ENCODE assay signal across 9 mouse cellular contexts in the genomic region with DNA sequence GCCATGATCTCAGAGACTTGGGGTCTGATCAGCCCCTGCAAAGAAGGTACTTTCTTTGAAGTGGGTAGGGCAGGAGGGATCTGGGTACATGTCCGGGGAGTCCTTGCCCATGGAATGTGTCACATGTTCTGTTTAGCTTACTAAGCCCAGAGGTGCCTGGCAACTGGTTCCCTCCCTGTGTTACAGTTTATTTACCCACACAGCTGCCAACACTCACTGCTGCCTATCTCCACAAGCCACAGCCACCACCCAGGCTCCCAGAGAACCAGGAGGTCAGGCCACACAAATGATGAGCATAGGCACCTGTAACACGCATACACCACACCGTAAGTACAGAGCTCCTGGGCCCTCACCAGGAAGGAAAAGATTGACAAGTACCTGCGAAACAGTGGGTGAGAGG. TPM values are rescaled to one million over a fixed set of nuclear protein-coding genes. Genes with fewer than 3 reads are reported as not detected.
DNase-seq lines count a peak whose midpoint lies in the region; ATAC-seq lines count a peak whose summit lies in the region.
"Had no signal": no experiment of that assay in that cellular context is flagged by ENCODE, and none has a peak within 500 bp of the region (broad histone marks: within the 10 kb centered on the region; RNA-seq: fewer than 3 reads in every experiment).

No protein-coding gene starts in this region.

- ATAC-seq in erythroblast, adult 5-6 weeks (replicated peaks; ENCODE audit: low FRiP score, poor library complexity, severe bottlenecking), result peak; percentile 94

- intact Hi-C loops in heart, postnatal 25 days (cut with DNase I), result no loop called here

- DNase-seq in heart, adult 11 months, result peak; percentile 96
- DNase-seq in heart, postnatal 25 days (ENCODE audit: low spot score), result no peak
- DNase-seq in kidney, postnatal 14 days, result peak; percentile 48
- DNase-seq in lung, postnatal 36 days, result peak; percentile 77
- no peak for DNase-seq in frontal cortex, postnatal 36 days (ENCODE audit: low spot score in 2 of 2)
- DNase-seq in right cerebral cortex, postnatal 10 days (ENCODE audit: low spot score in 2 of 2), result no peak
- DNase-seq in retina, embryonic 14.5 days (ENCODE audit: low spot score), result no peak
- DNase-seq: cerebellum, adult 11-12 months had no signal

RNA-seq across cellular contexts. Expression of a gene that starts 26.6 kb away (rescaled TPM):
- 1 to 10 TPM; 7.2 to 7.6 TPM for total RNA-seq in heart, postnatal 25 days (2021)
- 9.2 and 21.1 TPM in 2 replicates for total RNA-seq in erythroblast, adult 5-6 weeks (2015; ENCODE audit: low replicate concordance)
- 11.3 and 18.7 TPM in 2 replicates for total RNA-seq in erythroblast, adult 5-6 weeks (2017; ENCODE audit: low replicate concordance)

Comparison
In these comparisons a context has a peak if more than half of its experiments do, and no peak if none do; other contexts are left out.
1. DNase-seq: peak in heart, adult 11 months (single experiment), kidney, postnatal 14 days (single experiment) and lung, postnatal 36 days (single experiment); none in heart, postnatal 25 days (single experiment), frontal cortex, postnatal 36 days (0 of 2), right cerebral cortex, postnatal 10 days (0 of 2) and retina, embryonic 14.5 days (single experiment).